Mouse (Mus musculus): ENCODE data around the gene As3mt.

- TF ChIP-seq TAL1 (IDR thresholded peaks at IDR 0.05; ENCODE audit: low read length) (no peak), GATA1 (IDR thresholded peaks at IDR 0.05; ENCODE audit: low read length) (no peak)
These were observed 9.3 kb upstream of the As3mt start for GRCm38 (mm10) chr19:46697840-46698517.

Measured in erythroblast, embryonic 14.5 days (primary cell).